Mouse (Mus musculus) intestine, postnatal 0 days (tissue): ENCODE results near the gene Adipor1. TPM values are rescaled to one million over a fixed set of nuclear protein-coding genes. Genes with fewer than 3 reads are reported as not detected.
A peak's percentile ranks its signal among the peaks of the same experiment; 100 is the strongest.
"Not testable (repeated sequence)": the region's sequence is repeated elsewhere in the genome, so short reads cannot be mapped to it uniquely, and the experiment has no call there.

ENCODE experiments used
- ATAC-seq: fragments of 200-750 bp; cut with Nextera tagmentation; 2 replicates; pipeline ENCODE4 v1.8.0; 2017; ENCODE audit warnings: mild to moderate bottlenecking, moderate TSS enrichment, moderate library complexity
- H3K27ac ChIP-seq: fragments of 300-500 bp; sonication (generic); 2 replicates; pipeline ENCODE4 v1.5.1; 2014; ENCODE audit warnings: mild to moderate bottlenecking, low read depth, low read length, moderate library complexity
- H3K27me3 ChIP-seq: fragments of 300-500 bp; sonication (generic); replicated peaks from 2 replicates; pipeline ENCODE4 v1.6.1; 2014; ENCODE audit warnings: low read length, mixed read lengths; ENCODE audit not compliant: control insufficient read depth, insufficient read depth
- H3K36me3 ChIP-seq: fragments of 300-500 bp; sonication (generic); 2 replicates; pipeline ENCODE4 v1.6.1; 2014; ENCODE audit warnings: mild to moderate bottlenecking, moderate library complexity; ENCODE audit not compliant: control insufficient read depth, insufficient read depth
- H3K4me1 ChIP-seq: fragments of 300-500 bp; sonication (generic); replicated peaks from 2 replicates; pipeline ENCODE4 v1.6.1; 2014; ENCODE audit warnings: antibody characterized with exemption, low read length, mixed read lengths; ENCODE audit not compliant: control insufficient read depth, insufficient read depth
- H3K4me2 ChIP-seq: fragments of 300-500 bp; sonication (generic); replicated peaks from 2 replicates; pipeline ENCODE4 v1.6.1; 2014; ENCODE audit warnings: low read depth, mild to moderate bottlenecking, moderate library complexity
- H3K4me3 ChIP-seq: fragments of 300-500 bp; sonication (generic); 2 replicates; pipeline ENCODE4 v1.5.1; 2014; ENCODE audit warnings: low read depth, low read length
- H3K9ac ChIP-seq: fragments of 300-500 bp; sonication (generic); 2 replicates; pipeline ENCODE4 v1.6.1; 2014; ENCODE audit warnings: mild to moderate bottlenecking, low read depth, low read length
- H3K9me3 ChIP-seq: fragments of 300-500 bp; sonication (generic); 2 replicates; pipeline ENCODE4 v1.6.1; 2016; ENCODE audit warnings: mixed run types; ENCODE audit not compliant: control insufficient read depth
- CTCF ChIP-seq: sonication (generic); IDR thresholded peaks from 2 replicates; pipeline ENCODE4 v1.5.1; 2016; ENCODE audit warnings: low read depth, mild to moderate bottlenecking, control low read depth, antibody characterized with exemption, moderate library complexity
- WGBS: fragments of 180-500 bp; shearing (Covaris S2); extraction: QIAGEN DNeasy Blood & Tissue Kit; methylation state at CpG from one replicate; pipeline ENCODE4 v1.1.7; 2014; 5-methylcytosine and 5-hydroxymethylcytosine counted together
- polyA plus RNA-seq: library from polyadenylated mRNA; unstranded; fragments of >200 nt; fragmentation: Nextera tagmentation; extraction: Ambion mirVana; gene quantifications from 2 replicates; pipeline ENCODE4 v1.2.1, GENCODE M21; 2015

Adipor1 gene
- polyA plus RNA-seq, 1 experiment from 2014 or later = 77.3 TPM

DNA sequence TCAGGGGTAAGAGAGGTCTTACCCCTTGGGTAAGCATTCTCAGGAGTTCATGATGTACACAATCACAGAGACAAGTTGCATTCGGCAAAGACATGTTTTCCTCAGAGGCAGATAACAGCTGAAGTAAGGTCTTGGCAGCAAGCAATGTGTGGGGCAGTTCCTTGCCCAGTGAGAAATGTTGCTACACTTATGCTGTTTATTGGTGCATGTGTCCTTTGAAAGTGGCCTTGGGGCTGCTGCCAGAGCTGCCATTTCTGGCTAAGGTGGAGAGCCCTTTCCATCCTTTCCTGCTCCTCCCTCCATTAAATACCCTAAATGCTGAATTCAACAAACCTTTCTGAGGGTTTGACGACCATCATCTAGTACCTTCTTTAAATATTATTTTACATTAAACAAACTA is 30.2 kb downstream of the Adipor1 start:
- Histone ChIP-seq H3K4me1 (no peaks in the 10 kb centered on the region), H3K27me3 (no peaks in the 10 kb centered on the region), H3K36me3 (no peaks in the 10 kb centered on the region), H3K27ac (no peak overlapping the region), H3K9me3 (no peaks in the 10 kb centered on the region), H3K4me3 (no peak overlapping the region), H3K9ac (no peak overlapping the region), H3K4me2 (no peak overlapping the region)
- no peak for ATAC-seq
- 78% methylated on average over 2 of the region's 2 CpGs for WGBS
- TF ChIP-seq CTCF = no peak

DNA sequence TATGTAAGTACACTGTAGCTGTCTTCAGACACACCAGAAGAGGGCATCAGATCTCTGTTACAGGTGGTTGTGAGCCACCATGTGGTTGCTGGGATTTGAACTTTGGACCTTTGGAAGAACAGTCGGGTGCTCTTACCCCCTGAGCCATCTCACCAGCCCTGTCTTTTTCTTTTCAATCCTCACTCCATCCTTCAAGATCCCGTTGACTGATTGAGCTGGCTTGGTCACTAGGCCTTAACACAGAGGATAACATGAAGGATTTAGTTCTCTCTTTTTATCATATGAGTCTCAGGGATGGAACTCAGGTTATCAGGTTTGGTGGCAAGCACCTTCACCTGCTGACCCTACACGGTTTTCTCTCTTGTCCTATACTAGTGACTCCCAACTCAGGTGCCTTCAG is 33.4 kb downstream of the Adipor1 start:
- H3K27ac ChIP-seq, H3K27me3 ChIP-seq, H3K4me1 ChIP-seq, H3K9ac ChIP-seq, H3K36me3 ChIP-seq, H3K4me2 ChIP-seq, H3K4me3 ChIP-seq, ATAC-seq, H3K9me3 ChIP-seq: not testable (repeated sequence)
- whole genome bisulfite sequencing = 67% methylated on average over 3 of the region's 3 CpGs

DNA sequence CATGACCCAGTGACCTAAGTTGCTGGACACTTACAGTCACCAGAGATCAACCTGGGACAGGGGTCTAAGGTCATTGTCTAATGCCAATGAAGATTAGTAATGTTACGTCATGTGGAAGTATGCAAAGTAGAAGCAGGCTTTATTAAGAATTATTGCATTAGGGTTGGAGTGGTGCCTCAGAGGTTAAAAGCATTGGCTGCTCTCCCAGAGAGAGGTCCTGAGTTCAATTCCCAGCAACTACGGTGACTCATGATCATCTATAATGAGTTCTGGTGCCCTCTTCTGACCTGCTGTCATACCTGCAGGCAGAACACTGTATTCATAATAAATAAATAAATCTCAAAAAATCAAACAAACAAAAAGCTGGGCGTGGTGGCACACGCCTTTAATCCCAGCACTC is 35.0 kb downstream of the Adipor1 start:
- 0 out of 2 replicates have a peak, but pooled peaks have one; percentile 5 for TF ChIP-seq CTCF
- Histone ChIP-seq H3K36me3 (no peaks in the 10 kb centered on the region), H3K4me2 (no peak overlapping the region), H3K27ac (no peak overlapping the region), H3K4me1 (no peaks in the 10 kb centered on the region), H3K9me3 (no peaks in the 10 kb centered on the region), H3K4me3 (no peak overlapping the region), H3K9ac (no peak overlapping the region), H3K27me3 (no peaks in the 10 kb centered on the region)
- 77% methylated on average over 4 of the region's 4 CpGs for WGBS
- ATAC-seq = no peak

DNA sequence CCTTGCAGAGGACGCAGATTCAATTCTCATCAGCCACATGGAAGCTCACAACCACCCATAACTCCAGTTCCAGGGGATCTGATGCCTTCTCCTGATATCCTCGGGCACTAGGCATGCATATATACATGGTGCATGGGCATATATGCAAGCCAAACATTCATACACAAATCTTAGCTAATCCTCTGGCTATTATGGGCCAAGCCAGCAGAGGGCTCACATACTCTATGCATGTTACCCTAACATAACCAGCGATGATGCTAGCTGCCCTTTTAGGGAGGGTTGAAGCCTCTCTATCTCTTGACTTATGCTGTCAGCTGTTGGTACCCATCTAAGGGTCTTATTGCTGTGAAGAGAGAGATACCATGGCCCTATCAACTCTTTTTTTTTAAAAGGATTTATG is 35.8 kb downstream of the Adipor1 start:
- ATAC-seq = no peak
- 40% methylated on average over 3 of the region's 3 CpGs for WGBS
- no peak overlapping the region for H3K27ac ChIP-seq
- no peak overlapping the region for H3K4me3 ChIP-seq
- H3K27me3 ChIP-seq = no peaks in the 10 kb centered on the region
- peak; percentile 79 for TF ChIP-seq CTCF
- H3K9me3 ChIP-seq = no peaks in the 10 kb centered on the region
- no peak overlapping the region for H3K9ac ChIP-seq
- H3K4me2 ChIP-seq = no peak overlapping the region
- no peaks in the 10 kb centered on the region for H3K36me3 ChIP-seq
- H3K4me1 ChIP-seq = no peaks in the 10 kb centered on the region

DNA sequence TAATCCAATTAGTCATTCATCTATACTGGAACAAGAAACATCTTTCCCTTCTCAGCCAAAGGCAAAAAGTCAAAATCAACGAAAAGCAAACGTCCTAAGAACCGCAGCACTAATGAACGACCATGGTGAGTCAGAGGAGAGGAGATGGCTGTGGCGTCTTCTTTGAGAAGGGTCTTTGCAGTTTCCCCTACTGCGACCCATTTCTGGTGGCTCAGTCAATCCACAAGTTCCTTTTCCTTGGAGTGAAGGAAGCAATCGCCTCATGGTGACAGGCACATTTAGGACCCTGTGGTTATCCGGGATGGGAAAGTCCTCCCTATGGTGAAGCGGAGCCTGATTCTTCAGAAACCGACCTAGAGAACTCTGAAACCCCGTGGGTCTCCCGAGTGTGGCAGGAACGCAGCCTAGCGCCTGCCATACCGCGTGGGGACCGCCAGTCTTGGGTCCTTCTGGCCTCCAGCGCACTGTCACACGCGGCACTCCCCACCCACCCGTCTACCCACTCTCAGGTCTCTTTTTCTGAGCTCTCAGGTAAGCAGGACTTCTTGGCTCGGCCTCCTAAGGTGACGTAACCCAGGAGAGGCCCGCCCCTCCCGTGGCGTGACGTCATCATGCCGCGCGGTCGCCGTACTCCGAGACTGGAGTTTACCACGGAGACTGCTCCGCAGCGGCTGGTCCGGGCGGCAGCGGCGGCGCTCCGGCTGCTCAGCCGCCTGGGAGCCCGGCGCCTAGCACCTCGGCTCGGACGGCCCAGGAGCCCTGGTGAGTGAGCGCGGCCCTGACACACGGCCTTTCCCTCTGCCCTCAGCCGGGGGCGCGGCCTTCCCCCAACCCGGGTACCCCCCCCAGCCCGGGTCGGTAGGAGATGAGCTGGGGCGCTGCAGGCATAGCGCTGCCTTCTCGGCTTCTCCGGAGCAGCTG is 40.0 kb downstream of the Adipor1 start, which contains the start of gene Klhl12:
Gene Klhl12, plus strand, starts transcription at position 628 of the 921 bp plus-strand sequence.
- Histone ChIP-seq H3K4me3 (peak within 1 kb of the TSS; percentile 94), H3K27ac (peak within 1 kb of the TSS; percentile 77), H3K4me1 (no peaks in the 10 kb centered on the region), H3K9ac (peak within 1 kb of the TSS; percentile 83), H3K27me3 (no peaks in the 10 kb centered on the region), H3K4me2 (peak within 1 kb of the TSS; percentile 90), H3K36me3 (no peaks in the 10 kb centered on the region), H3K9me3 (no peaks in the 10 kb centered on the region)
- WGBS = 1% methylated on average over 60 of the region's 61 CpGs
- peak; percentile 98 for ATAC-seq
- TF ChIP-seq CTCF = peak; percentile 3

DNA sequence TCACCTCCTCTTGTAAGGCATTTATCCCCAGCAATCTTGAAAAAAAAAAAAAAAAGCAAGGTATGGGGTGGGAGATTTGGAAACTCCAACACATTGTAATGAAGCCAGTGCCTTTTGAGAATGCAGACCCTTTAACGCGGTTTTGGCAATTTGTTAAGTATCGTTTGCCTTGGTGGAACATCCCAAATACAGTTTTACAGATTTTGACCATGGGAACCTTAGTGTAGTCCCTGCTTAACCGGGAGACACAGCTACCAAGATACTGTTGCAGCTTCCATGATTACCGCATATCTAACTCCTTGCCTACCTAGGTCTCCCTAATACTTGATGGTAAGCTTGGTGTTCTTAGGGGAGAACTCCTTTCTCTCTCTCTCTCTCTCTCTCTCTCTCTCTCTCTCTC is 40.9 kb downstream of the Adipor1 start:
- TF ChIP-seq CTCF = no peak
- no peaks in the 10 kb centered on the region for H3K4me1 ChIP-seq
- no peaks in the 10 kb centered on the region for H3K27me3 ChIP-seq
- H3K9me3 ChIP-seq = no peaks in the 10 kb centered on the region
- no peak for ATAC-seq
- 15% methylated on average over 5 of the region's 5 CpGs for WGBS
- peak overlapping the region; percentile 90 for H3K4me2 ChIP-seq
- H3K9ac ChIP-seq = peak overlapping the region; percentile 83
- no peak overlapping the region for H3K27ac ChIP-seq
- peaks cover 5% of the 10 kb centered on the region; the same call in 1 of the 2 replicates for H3K36me3 ChIP-seq
- peak overlapping the region; percentile 94 for H3K4me3 ChIP-seq
